ENCODE assay signal across 8 mouse cellular contexts in the genomic region with DNA sequence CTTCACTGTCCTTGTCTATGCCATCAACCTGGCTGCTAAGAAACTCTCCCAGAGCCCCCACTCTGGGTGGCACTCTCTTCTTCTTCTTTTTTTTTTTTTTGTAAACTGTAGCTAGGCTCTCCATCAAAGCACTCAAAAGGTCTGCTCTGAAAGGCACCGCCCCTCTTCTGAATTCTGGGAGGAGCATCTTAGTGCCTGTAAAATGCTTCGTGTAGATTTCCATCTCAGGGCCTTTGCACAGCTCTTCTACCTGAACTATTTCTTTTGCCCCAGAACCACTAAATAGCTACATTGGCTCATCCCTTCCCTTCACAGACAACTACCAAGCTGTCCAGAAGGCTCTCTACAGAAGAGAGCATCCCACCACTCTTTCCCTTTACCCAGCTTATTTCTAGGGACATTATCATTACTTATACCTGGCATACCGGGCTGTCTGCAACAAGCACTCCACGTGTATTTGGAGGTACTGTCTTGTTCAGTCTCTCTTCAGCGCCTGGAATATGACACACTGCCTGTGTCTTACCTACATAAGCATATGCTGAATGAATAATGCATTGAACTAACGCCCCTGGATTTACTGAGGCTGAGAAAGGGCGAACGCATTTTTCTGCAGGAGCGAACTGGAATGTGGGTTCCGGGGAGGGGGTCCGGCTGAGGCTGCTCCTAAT. TPM values are rescaled to one million over a fixed set of nuclear protein-coding genes. Genes with fewer than 3 reads are reported as not detected.
DNase-seq lines count a peak whose midpoint lies in the region; ATAC-seq lines count a peak whose summit lies in the region.

No protein-coding gene starts in this region.

- 3% methylated on average over 11 of the region's 11 CpGs for WGBS in kidney, embryonic 14.5 days
- WGBS in hindbrain, embryonic 10.5 days = 4% methylated on average over 11 of the region's 11 CpGs

- peaks cover 23% of the 10 kb centered on the region for H3K36me3 ChIP-seq in kidney, embryonic 14.5 days (ENCODE audit: control insufficient read depth, insufficient read depth, low read length)
- H3K36me3 ChIP-seq in hindbrain, embryonic 10.5 days = peaks cover 34% of the 10 kb centered on the region

- peak overlapping the region; percentile 82 for H3K9ac ChIP-seq in kidney, embryonic 14.5 days (ENCODE audit: low read depth, low read length)

- peak overlapping the region; percentile 85 for H3K4me2 ChIP-seq in kidney, embryonic 14.5 days (replicated peaks; ENCODE audit: low read depth, low read length)

- peak overlapping the region; percentile 94 for H3K4me3 ChIP-seq in kidney, embryonic 14.5 days (ENCODE audit: low read length)
- peak overlapping the region; percentile 68 for H3K4me3 ChIP-seq in hindbrain, embryonic 10.5 days

- H3K4me1 ChIP-seq in kidney, embryonic 14.5 days (ENCODE audit: control insufficient read depth, insufficient read depth, low read length) = peaks cover 8% of the 10 kb centered on the region
- peaks cover 10% of the 10 kb centered on the region for H3K4me1 ChIP-seq in hindbrain, embryonic 10.5 days (replicated peaks)

- H3K9me3 ChIP-seq in kidney, embryonic 14.5 days (ENCODE audit: control insufficient read depth, low read length) = no peaks in the 10 kb centered on the region
- no peaks in the 10 kb centered on the region for H3K9me3 ChIP-seq in hindbrain, embryonic 10.5 days

- H3K27ac ChIP-seq in kidney, embryonic 14.5 days (ENCODE audit: low read depth, low read length) = peak overlapping the region; percentile 13; the same call in 1 of the 2 replicates
- H3K27ac ChIP-seq in hindbrain, embryonic 10.5 days = peak overlapping the region; percentile 88

- DNase-seq in kidney, adult 11 months = no peak
- peak; percentile 62 for DNase-seq in adipocyte (ENCODE audit: low spot score)
- no peak for DNase-seq in hindbrain, embryonic 10.5 days (ENCODE audit: low spot score)
- DNase-seq in lung, postnatal 36 days = peak; percentile 39
- DNase-seq in thymus, postnatal 25 days = peak; percentile 27
- no peak for DNase-seq in frontal cortex, postnatal 10 days (ENCODE audit: low spot score in 2 of 2)
- no peak for DNase-seq in left cerebral cortex, adult 18-20 months (ENCODE audit: low spot score in 2 of 2)

- ATAC-seq in kidney, embryonic 14.5 days (ENCODE audit: low FRiP score, low TSS enrichment) = peak; percentile 41; the same call in 1 of the 2 replicates

- no peaks in the 10 kb centered on the region for H3K27me3 ChIP-seq in kidney, embryonic 14.5 days (ENCODE audit: control insufficient read depth, insufficient read depth, low read length)
- no peaks in the 10 kb centered on the region for H3K27me3 ChIP-seq in hindbrain, embryonic 10.5 days (ENCODE audit: insufficient read depth, poor library complexity, severe bottlenecking)

RNA-seq across cellular contexts. Expression of a gene that starts 0.8 kb away (rescaled TPM):
- polyA plus RNA-seq in kidney, embryonic 14.5 days (2014; fragmentation: Nextera tagmentation; extraction: Ambion mirVana) = 85.2 and 99.0 TPM in 2 replicates
- polyA plus RNA-seq in hindbrain, embryonic 10.5 days (2016; fragmentation: Nextera tagmentation; extraction: Ambion mirVana) = 91.4 and 99.8 TPM in 2 replicates
- 10 to 100 TPM; 47.6 to 48.8 TPM for total RNA-seq in left cerebral cortex, adult 18-20 months (2021)

RNA-seq across cellular contexts. Expression of a gene that starts 8.0 kb away (rescaled TPM):
- polyA plus RNA-seq in kidney, embryonic 14.5 days (2014; fragmentation: Nextera tagmentation; extraction: Ambion mirVana) = 10.4 and 11.5 TPM in 2 replicates
- 9.4 and 10.2 TPM in 2 replicates for polyA plus RNA-seq in hindbrain, embryonic 10.5 days (2016; fragmentation: Nextera tagmentation; extraction: Ambion mirVana)
- total RNA-seq in left cerebral cortex, adult 18-20 months (2021) = 1 to 10 TPM; 8.2 to 8.6 TPM

RNA-seq across cellular contexts. Expression of a gene that starts 8.3 kb away (rescaled TPM):
- polyA plus RNA-seq in kidney, embryonic 14.5 days (2014; fragmentation: Nextera tagmentation; extraction: Ambion mirVana) = 8.2 and 16.1 TPM in 2 replicates
- polyA plus RNA-seq in hindbrain, embryonic 10.5 days (2016; fragmentation: Nextera tagmentation; extraction: Ambion mirVana) = 20.5 and 25.3 TPM in 2 replicates
- total RNA-seq in left cerebral cortex, adult 18-20 months (2021) = 10 to 100 TPM; 40.9 to 46.9 TPM

RNA-seq across cellular contexts. Expression of a gene that starts 8.6 kb away (rescaled TPM):
- 8.9 and 10.3 TPM in 2 replicates for polyA plus RNA-seq in kidney, embryonic 14.5 days (2014; fragmentation: Nextera tagmentation; extraction: Ambion mirVana)
- 4.0 and 4.5 TPM in 2 replicates for polyA plus RNA-seq in hindbrain, embryonic 10.5 days (2016; fragmentation: Nextera tagmentation; extraction: Ambion mirVana)
- total RNA-seq in left cerebral cortex, adult 18-20 months (2021) = 1 to 10 TPM; 4.1 to 4.5 TPM

RNA-seq across cellular contexts. Expression of a gene that starts 25.5 kb away (rescaled TPM):
- polyA plus RNA-seq in kidney, embryonic 14.5 days (2014; fragmentation: Nextera tagmentation; extraction: Ambion mirVana) = 430 and 578 TPM in 2 replicates
- polyA plus RNA-seq in hindbrain, embryonic 10.5 days (2016; fragmentation: Nextera tagmentation; extraction: Ambion mirVana) = 414 and 455 TPM in 2 replicates
- total RNA-seq in left cerebral cortex, adult 18-20 months (2021) = 10 to 100 TPM; 51.0 to 52.1 TPM

Comparison
In these comparisons a context has a peak if more than half of its experiments do, and no peak if none do; other contexts are left out.
1. DNase-seq: peak in adipocyte (single experiment), lung, postnatal 36 days (single experiment) and thymus, postnatal 25 days (single experiment); none in kidney, adult 11 months (single experiment), hindbrain, embryonic 10.5 days (single experiment), frontal cortex, postnatal 10 days (0 of 2) and left cerebral cortex, adult 18-20 months (0 of 2).